Mouse (Mus musculus) midbrain, postnatal 0 days (tissue): Measurements from ENCODE around the gene Ten1. TPM values are rescaled to one million over a fixed set of nuclear protein-coding genes. Genes with fewer than 3 reads are reported as not detected.

ENCODE experiments used
- ATAC-seq: fragments of 200-750 bp; cut with Nextera tagmentation; 2 replicates; pipeline ENCODE4 v1.8.0; 2017; ENCODE audit warnings: moderate number of reproducible peaks, mild to moderate bottlenecking, moderate TSS enrichment, moderate library complexity; ENCODE audit not compliant: low FRiP score
- DNase-seq: peaks from one replicate; pipeline ENCODE4 v3.0.0-alpha.2; 2015; ENCODE audit warnings: low spot score
- H3K27ac ChIP-seq: fragments of 300-500 bp; sonication (generic); 2 replicates; pipeline ENCODE4 v1.5.1; 2014; ENCODE audit warnings: low read depth, mild to moderate bottlenecking, low read length, mixed read lengths
- H3K27me3 ChIP-seq: fragments of 300-500 bp; sonication (generic); 2 replicates; pipeline ENCODE4 v1.6.1; 2014; ENCODE audit warnings: low read length, control low read depth, mixed read lengths; ENCODE audit not compliant: insufficient read depth
- H3K36me3 ChIP-seq: fragments of 300-500 bp; sonication (generic); 2 replicates; pipeline ENCODE4 v1.6.1; 2014; ENCODE audit warnings: low read length, control low read depth, mixed read lengths; ENCODE audit not compliant: insufficient read depth
- H3K4me1 ChIP-seq: fragments of 300-500 bp; sonication (generic); 2 replicates; pipeline ENCODE4 v1.6.1; 2014; ENCODE audit warnings: mild to moderate bottlenecking, control low read depth, antibody characterized with exemption, low read length, mixed read lengths; ENCODE audit not compliant: insufficient read depth
- H3K4me2 ChIP-seq: fragments of 300-500 bp; sonication (generic); 2 replicates; pipeline ENCODE4 v1.6.1; 2014; ENCODE audit warnings: low read depth, mild to moderate bottlenecking, low read length, mixed read lengths; ENCODE audit not compliant: poor library complexity, severe bottlenecking
- H3K4me3 ChIP-seq: fragments of 300-500 bp; sonication (generic); 2 replicates; pipeline ENCODE4 v1.5.1; 2014; ENCODE audit warnings: low read depth, mild to moderate bottlenecking, low read length, moderate library complexity
- H3K9ac ChIP-seq: fragments of 300-500 bp; sonication (generic); replicated peaks from 2 replicates; pipeline ENCODE4 v1.6.1; 2014; ENCODE audit warnings: mild to moderate bottlenecking, low read length, moderate library complexity, mixed read lengths; ENCODE audit not compliant: poor library complexity, severe bottlenecking
- H3K9me3 ChIP-seq: fragments of 300-500 bp; sonication (generic); 2 replicates; pipeline ENCODE4 v1.6.1; 2016; ENCODE audit warnings: low read length, control low read depth
- CTCF ChIP-seq: IDR thresholded peaks from 2 replicates; pipeline ENCODE4 v1.5.1; 2016; ENCODE audit warnings: antibody characterized with exemption, mild to moderate bottlenecking
- WGBS: fragments of 180-500 bp; shearing (Covaris S2); extraction: QIAGEN DNeasy Blood & Tissue Kit; methylation state at CpG from one replicate; pipeline ENCODE4 v1.1.7; 2014; 5-methylcytosine and 5-hydroxymethylcytosine counted together
- polyA plus RNA-seq: library from polyadenylated mRNA; unstranded; fragments of >200 nt; fragmentation: Nextera tagmentation; extraction: Ambion mirVana; gene quantifications from 2 replicates; pipeline ENCODE4 v1.2.1, GENCODE M21; 2015
- total RNA-seq: library from RNA; depleted of rRNA; stranded (reverse); fragments of >200 nt; gene quantifications from 2 replicates; pipeline ENCODE4 v1.2.3, GENCODE M21; 2014; rRNA removed

Ten1 gene
- total RNA-seq (54.2 and 60.5 TPM in 2 replicates), polyA plus RNA-seq (91.2 and 101 TPM in 2 replicates)

DNA sequence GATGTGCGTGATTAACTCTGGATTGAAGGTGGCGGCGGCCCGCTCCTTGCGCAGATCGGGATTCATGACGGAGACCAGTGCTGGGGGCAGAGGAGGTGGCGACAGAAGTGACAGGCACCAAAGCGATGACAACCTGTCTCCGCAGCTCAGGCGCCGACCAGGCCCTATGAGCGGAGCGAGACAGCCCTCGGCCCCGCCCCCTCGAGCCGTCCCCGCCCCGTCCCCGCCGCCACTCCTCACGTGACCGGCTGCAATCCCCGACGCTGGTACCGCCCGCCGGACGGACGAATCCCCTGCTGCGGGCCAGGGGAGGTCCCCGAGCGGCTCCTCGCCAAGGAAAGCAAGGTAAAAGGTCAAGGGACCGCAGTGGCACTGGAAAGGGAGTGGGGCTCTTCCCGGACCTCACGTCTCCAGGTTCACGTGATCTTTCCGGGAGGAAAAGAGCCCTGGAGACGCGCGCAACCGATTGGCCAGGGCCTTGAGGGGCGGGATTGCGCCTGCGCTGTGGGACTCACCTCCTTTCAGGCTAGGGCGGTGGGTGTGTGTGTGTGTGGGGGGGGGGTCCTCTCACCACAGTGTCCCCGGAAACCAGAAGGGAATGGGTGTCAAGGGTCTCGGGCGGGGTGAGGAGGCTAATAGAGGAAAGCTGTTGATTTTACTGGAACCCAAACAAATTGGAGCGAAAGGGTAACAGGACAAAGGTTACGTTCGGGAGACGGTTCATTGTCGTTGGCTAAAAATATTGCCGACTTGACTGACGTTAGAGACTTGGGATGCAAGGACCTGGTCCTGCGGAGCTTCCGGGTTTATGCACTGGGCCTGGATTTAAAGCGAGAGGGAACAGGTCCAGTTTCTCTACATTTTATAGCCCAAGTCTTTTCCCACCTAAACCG, at the start of gene Ten1, which contains the start of gene Acox1:
Gene Ten1 (plus strand): TSS at position 217 of the 893 bp plus-strand sequence.
Gene Acox1 (minus strand): TSS at position 407 of the 893 bp plus-strand sequence.
- under 1% methylated on average over 59 of the region's 62 CpGs for WGBS
- peak; percentile 98 for DNase-seq

DNA sequence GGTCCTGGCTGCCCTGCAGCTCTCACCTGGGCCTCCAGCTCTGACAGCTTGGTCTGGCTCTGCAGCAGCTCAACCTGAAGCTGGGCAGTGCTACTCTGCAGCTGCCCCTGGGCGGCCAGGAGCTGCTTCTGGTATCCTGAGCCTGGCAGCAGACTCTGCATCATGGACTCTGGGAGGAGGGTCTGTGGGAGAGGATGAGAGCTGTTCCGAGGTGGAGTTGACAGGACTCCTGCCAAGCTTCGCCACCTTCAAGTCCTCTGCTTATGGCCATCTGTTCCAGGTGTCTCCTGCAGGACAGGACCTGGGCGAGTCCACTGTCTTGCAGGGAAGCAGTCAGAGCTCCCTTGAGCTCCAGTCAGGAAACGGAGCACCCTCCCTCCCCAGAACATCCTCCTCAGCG, 49.3 kb upstream of the Ten1 start:
- no peak for ATAC-seq
- Histone ChIP-seq H3K4me2 (no peak overlapping the region), H3K9me3 (no peaks in the 10 kb centered on the region), H3K36me3 (peaks cover 91% of the 10 kb centered on the region), H3K4me3 (no peak overlapping the region), H3K27me3 (no peaks in the 10 kb centered on the region), H3K27ac (no peak overlapping the region), H3K9ac (no peak overlapping the region), H3K4me1 (no peaks in the 10 kb centered on the region)
- DNase-seq: no peak
- TF ChIP-seq CTCF: no peak
- 86% methylated on average over 6 of the region's 6 CpGs for WGBS

More for the DNA sequence above, at the start of gene Ten1, which contains the start of gene Acox1:
- peak within 1 kb of the TSS; percentile 73 for H3K9ac ChIP-seq
- H3K9me3 ChIP-seq: no peaks in the 10 kb centered on the region
- peak within 1 kb of the TSS; percentile 72 for H3K4me3 ChIP-seq
- peak within 1 kb of the TSS; percentile 96 for H3K27ac ChIP-seq
- peak; percentile 98 for ATAC-seq
- H3K36me3 ChIP-seq: peaks cover 6% of the 10 kb centered on the region; the same call in 1 of the 2 replicates
- H3K4me1 ChIP-seq: peaks cover 4% of the 10 kb centered on the region
- H3K27me3 ChIP-seq: no peaks in the 10 kb centered on the region
- H3K4me2 ChIP-seq: peak within 1 kb of the TSS; percentile 61
- TF ChIP-seq CTCF: no peak

DNA sequence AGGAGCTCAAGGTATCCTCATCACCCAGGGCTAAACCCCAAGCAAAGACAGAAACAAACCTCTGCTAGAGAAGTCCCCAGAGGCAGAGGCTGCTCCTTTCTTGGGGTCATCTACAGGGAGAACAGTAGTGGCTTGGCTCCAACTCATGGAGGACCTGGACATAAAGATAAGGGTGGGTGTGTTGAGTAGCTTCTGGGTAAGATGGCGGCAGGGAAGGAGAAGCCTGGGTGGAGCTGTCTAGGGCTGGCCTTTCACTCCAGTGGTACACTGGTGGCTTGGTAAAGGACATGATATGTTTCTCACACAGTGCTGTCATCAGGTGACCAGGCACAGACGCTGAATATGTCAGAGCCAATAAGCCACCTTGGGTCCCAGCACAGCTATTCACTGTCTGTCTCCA, 47.7 kb upstream of the Ten1 start:
- ATAC-seq (no peak), DNase-seq (no peak)
- Histone ChIP-seq H3K27me3 (no peaks in the 10 kb centered on the region), H3K4me1 (no peaks in the 10 kb centered on the region), H3K9me3 (no peaks in the 10 kb centered on the region), H3K9ac (no peak overlapping the region), H3K36me3 (peaks cover 92% of the 10 kb centered on the region), H3K4me2 (no peak overlapping the region), H3K4me3 (no peak overlapping the region), H3K27ac (no peak overlapping the region)
- WGBS: 100% methylated on average over 2 of the region's 2 CpGs
- TF ChIP-seq CTCF: no peak

DNA sequence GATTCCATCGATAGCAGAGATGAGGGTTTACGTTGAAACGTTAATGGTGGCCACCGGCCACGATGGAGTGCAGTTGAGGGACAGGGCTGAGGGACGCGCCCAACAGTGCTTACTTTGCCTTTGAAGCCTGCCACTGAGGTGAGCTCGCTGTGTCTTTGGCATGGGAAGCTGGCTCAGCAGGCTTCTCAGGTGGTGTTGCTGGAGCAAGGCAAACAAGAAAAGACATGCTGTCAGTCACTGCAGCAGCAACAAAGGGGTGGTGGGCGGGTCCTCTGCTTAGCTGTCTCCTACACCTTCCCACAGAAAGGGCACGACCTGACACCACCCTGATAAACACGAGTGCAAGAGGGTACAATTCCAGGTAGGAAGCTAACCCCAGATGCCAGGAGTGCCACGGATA, 37.3 kb upstream of the Ten1 start:
- H3K9me3 ChIP-seq: no peaks in the 10 kb centered on the region
- WGBS: 72% methylated on average over 12 of the region's 12 CpGs

DNA sequence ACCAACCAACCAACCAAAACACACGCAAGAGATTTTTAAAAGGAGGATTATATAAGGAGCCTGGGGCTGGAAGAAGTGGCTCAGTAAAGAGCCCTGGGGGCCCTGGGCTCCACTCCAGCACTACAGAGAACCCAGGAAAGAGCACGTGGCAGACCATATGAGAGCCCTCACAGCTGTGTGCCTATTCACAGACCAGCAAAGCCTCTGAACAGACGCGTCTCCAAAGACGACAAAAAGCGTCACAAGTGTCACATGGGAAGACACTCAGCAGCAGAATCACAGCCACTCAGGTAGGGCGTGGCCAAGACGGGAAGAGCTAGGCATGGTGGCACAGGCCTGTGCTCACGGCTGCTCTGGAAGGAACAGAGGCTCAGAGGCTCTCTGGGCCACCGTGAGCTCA, 36.5 kb upstream of the Ten1 start:
- 66% methylated on average over 10 of the region's 10 CpGs for WGBS
- no peak for ATAC-seq
- Histone ChIP-seq H3K27ac (no peak overlapping the region), H3K4me2 (no peak overlapping the region), H3K9me3 (no peaks in the 10 kb centered on the region), H3K9ac (no peak overlapping the region), H3K36me3 (peaks cover 31% of the 10 kb centered on the region), H3K4me3 (no peak overlapping the region), H3K27me3 (no peaks in the 10 kb centered on the region), H3K4me1 (peaks cover 3% of the 10 kb centered on the region; the same call in 1 of the 2 replicates)
- TF ChIP-seq CTCF: no peak
- DNase-seq: no peak

More for the DNA sequence above, 37.3 kb upstream of the Ten1 start:
- ATAC-seq (no peak), DNase-seq (no peak)
- H3K36me3 ChIP-seq: peaks cover 31% of the 10 kb centered on the region
- no peaks in the 10 kb centered on the region for H3K27me3 ChIP-seq
- H3K27ac ChIP-seq: no peak overlapping the region
- TF ChIP-seq CTCF: no peak
- no peak overlapping the region for H3K4me2 ChIP-seq
- H3K4me1 ChIP-seq: no peaks in the 10 kb centered on the region
- H3K9ac ChIP-seq: no peak overlapping the region
- H3K4me3 ChIP-seq: no peak overlapping the region

DNA sequence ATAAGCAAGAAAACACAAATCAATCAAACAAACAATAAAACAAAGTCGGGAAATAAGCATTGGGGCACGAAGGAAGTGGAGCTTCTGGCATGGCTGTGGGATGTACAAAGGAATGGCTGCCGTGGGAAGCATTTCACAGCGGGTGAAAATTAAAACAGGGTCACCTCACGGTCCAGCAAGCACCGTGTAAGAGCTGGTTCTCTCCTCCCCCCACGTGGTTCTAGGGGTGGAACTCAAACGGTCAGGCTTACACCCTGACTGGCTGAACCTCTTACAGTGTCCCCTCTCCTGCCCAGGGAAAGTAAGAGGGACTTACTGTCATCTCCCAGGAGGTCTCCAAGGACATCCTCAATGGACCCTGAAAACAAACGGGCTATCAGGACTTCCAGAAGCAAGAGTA, 35.7 kb upstream of the Ten1 start:
- Histone ChIP-seq H3K27ac (no peak overlapping the region), H3K36me3 (peaks cover 26% of the 10 kb centered on the region), H3K9ac (no peak overlapping the region), H3K27me3 (no peaks in the 10 kb centered on the region), H3K4me3 (no peak overlapping the region), H3K4me1 (peaks cover 3% of the 10 kb centered on the region; the same call in 1 of the 2 replicates), H3K9me3 (no peaks in the 10 kb centered on the region), H3K4me2 (no peak overlapping the region)
- no peak for TF ChIP-seq CTCF
- ATAC-seq: no peak
- 29% methylated on average over 9 of the region's 9 CpGs for WGBS
- no peak for DNase-seq
